Mouse (Mus musculus) thymus, postnatal 0 days (tissue): ENCODE data around the gene Gm47995. TPM values are rescaled to one million over a fixed set of nuclear protein-coding genes. Genes with fewer than 3 reads are reported as not detected.

Experiments
- DNase-seq: peaks from one replicate; pipeline ENCODE4 v3.0.0-alpha.2; 2015; ENCODE audit warnings: low spot score
- polyA plus RNA-seq: library from polyadenylated mRNA; unstranded; fragments of >200 nt; fragmentation: Nextera tagmentation; extraction: Ambion mirVana; gene quantifications from 2 replicates; pipeline ENCODE4 v1.2.1, GENCODE M21; 2015

Gm47995 gene
- polyA plus RNA-seq, 1 experiment from 2014 or later: not detected

DNA sequence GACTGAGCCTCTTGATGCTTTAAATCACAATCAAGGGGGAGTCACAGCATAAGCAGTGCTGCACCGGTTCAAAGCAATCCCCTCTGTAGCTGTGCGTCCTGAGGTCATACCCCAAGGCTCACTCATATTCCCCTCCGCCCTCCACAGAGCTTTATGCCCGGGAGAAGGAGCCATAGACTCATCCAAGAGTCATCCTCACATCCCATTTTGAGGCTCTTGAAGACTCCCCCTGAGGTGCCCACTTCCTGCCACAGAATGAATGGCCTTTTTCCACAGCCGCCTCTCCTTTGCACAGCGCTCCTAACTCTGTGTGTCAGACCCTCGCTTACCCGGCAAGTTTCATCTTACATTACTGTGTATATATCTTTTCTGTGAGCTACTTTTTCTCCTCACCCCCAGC, 29.3 kb downstream of the Gm47995 start:
- DNase-seq: no peak

DNA sequence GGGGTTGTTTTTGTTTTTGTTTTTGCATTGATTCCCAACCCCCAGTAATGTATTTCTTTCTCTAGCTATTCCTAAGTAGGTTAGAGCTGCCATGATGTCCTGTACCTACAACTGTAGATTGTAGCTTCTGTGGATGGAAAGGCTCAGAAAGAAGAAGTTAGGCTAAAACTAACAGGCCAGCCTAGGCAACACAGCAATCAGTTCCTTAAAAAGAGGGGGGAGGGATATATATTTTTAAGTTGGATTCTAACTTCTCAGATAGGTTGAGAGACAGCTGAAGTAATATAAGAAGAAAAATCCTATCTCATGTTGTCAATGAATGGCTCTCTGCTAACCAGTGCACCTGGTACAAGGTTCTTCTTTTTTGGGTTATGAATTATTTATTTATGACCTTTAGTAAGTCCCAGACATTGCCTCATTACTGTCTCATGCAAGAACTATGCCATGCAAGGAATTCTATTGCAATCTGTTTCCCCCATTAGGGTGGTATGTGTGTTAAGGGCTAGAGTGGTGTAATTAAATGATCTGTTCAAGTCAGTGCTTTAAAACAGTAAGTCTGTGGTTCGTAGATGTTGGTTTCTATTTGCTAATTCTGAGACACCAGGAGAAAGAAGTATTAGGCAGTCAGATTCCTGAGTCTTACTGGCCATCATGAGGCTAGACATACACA, 30.2 kb downstream of the Gm47995 start:
- DNase-seq: no peak

DNA sequence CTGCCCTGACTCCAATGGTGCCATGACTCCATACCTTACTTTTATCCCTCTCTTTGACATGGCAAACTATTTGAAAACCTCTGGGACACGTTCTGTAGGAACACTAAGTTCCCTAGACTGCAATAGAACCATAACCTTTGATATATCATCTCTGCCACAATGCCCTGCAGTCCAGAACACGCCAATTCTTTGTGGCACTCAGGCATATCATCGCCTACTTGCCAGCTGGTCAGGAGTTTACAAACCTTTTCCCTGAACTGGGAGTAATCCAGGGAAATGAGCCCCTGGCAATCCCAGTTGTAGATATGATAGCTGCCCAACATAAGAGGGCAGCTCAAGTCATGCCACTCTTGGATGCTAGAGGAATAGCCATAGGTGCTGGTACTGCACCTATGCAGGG, 34.1 kb downstream of the Gm47995 start:
- no peak for DNase-seq

DNA sequence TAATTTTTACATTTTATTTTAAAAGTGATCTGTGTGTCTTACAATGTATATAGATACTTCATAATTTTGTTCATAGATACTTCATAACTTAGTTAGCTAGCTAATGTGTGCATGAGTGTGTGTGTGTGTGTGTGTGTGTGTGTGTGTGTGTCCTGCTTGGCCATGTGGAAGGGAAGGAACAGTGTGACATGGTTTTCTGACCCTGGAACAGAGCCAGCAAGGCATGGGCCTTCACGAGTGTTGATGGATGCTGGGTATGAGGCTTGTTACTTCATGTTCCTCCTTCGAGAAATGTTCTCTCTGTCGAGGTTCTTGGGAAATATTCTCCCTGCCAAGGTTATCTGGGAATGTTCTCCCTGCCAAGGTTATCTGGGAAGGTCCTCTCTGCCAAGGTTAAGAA, 35.5 kb downstream of the Gm47995 start:
- no peak for DNase-seq

DNA sequence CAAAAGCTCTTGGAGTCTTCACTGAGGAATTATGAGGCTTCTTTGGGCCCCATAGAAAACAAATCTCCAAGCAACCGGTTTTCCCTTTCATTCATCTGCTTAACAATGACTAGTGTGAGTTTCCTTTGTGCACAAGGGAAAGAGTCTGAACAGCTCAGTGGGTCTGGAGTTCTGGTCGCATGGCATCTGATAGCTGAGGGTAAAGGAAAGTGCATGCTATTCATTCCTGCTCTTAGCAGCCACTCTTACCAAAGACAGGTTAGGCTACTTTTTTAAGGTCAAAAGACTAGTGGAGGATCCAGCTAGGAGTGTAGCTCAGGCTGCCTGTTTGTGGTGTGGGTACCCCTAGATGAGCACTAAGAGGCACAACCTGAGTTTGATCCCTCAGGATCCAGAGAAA, 37.3 kb downstream of the Gm47995 start:
- no peak for DNase-seq

DNA sequence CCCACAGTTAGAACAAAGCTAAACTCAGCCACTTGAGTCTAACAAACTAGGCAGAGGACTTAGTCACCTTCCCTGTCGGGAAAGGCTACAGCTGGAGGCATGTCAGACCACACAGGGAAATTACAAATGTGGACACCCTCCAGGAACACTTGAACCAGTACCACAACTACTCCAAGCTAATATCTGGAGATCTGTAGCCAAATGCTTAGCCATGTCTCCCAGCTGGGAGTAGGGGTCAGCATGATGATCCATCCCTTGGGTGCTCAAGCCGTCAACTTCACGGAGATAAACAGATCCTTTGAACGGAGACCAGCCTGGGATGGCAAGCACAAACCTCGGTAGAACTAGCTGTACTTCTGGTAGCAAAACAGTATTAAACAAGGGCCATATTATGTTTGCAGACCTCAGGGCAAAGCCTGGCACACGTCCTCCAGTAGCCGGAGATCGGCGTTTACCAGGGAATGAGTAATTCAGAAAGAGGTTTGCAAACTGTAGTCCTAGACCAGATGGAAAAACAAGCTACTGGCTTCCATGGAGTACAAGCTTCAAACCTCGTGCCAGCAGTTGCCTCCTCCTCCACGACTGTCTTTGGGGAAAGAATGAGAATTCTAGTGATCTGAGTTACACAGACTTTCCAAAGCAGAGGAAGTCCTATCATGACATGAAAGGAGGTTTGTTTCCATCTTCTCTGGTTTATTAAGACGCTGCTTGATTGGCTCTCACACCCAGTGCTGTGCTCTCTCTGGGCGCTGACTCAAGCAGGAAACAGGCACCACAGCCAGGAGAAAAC, 38.1 kb downstream of the Gm47995 start:
- no peak for DNase-seq

DNA sequence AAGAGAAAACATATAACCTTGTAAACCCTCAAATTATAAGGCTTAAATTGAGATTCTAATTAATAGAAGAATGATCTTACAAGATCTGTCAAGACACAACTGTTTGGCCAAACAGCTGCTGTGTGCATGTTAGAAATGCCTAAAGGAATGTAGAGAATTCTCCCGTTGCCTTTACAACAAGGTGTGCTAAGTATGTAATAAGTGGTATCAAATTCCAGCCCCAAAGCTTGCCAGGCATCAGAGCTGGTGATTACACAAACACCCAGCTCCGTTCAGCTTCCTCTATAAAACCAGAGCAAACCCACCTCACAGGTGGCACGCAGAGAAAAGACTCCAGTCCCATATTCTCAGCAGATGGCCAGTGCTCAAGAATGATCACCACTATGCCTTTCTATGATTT, 39.5 kb downstream of the Gm47995 start:
- DNase-seq: no peak

DNA sequence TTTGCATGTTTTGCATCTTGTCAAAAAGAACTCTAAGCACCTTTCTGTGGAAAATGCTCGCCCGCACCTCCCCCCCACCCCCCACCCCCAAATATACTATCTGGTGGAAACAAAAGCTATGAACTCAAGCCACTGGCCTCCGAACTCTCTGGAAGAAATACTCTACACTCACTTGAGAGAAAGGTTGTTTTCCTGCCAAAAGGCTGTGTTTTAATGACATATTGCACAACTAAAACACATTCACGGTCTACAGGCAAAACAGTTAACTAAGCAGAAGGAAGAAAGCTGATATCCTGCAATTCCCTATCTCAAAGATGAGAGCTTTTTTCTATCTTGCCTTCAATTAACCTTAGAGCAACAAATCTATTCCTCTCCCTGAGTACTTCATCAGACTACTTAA, 45.1 kb downstream of the Gm47995 start:
- no peak for DNase-seq

DNA sequence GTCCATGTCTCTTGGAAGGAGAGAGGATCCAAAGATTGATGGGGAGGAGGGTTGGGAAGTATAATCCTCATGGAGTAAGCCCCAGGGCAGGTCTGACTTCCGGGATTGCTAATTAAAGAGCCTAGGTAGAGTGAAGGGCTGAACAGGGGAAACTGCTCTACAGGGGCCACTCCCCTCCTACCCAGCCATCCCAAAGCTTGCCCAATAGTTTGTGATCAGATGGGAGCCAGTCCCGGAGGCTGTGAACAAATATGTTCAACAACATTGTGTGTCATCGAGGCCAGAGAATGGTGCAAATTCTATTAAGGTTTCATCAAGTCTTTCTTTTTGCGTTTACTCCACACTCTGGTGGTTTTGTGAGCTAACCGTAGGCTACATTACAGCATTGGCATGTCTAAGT, 45.8 kb downstream of the Gm47995 start:
- DNase-seq: no peak

DNA sequence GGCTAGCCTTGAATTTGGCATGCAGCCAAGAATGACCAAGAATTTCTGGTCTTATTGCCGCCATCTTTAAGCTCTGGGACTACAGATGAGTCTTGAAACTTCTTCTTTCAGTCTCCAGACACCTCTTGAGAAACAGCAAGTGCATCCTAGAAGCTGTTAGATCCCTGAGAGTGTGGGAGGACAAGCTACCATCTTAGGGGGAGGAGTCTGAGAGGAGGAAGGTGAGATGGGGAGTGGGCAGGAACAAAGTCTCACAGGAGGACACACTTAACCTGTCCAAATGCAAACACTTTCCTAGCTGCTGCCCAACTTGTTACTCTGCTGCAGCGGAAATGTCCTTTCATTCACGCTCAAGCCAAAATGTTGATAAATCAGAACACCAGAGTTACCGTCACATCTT, 46.5 kb downstream of the Gm47995 start:
- no peak for DNase-seq

DNA sequence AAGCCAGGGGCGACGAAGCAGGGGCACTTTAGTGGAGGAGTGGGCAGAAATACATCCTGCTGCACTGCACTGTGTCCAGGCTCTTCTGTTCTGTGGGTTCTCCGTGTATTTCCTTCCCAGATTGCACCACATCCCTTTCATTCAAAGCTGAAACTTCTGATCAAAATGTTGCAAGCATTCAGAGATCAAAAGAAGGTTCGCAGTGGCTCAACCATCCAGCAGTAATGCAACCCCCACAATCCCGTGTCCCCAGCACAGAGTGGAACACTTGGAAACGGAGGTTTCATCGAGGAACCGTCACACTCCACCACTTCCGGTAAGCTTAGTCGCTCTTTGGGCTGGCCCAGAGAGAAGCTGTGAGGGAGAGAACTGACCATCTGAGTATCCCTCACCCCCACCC, 46.9 kb downstream of the Gm47995 start:
- DNase-seq: no peak

DNA sequence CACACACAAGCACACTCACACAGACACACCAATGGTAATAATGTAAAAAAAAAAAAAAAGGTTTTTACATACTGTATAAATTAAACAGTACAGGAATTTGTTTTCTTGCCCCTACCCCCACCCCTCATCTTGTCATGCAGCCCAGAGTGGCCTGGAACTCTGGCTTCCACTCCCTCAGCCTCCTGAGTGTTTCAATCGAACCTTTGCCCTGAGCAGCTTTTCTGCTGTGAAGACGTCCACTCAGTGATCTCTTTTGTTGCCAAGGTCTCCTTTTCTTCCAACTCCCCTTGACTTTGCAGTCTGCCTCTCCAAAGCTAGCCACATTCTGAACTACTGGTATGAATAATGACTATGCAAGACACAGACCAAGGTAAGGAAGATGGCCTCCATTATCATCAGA, 47.6 kb downstream of the Gm47995 start:
- no peak for DNase-seq

Other genes starting within 250 kb of the Gm47995 start
- 0.13 and 0.29 TPM in 2 replicates for gene Hmcn1, start 205.0 kb upstream of the Gm47995 start, polyA plus RNA-seq
- gene Gm47985, start 15.9 kb upstream of the Gm47995 start, polyA plus RNA-seq: not detected in 2 replicates
- gene Gm8947, start 6.1 kb upstream of the Gm47995 start, polyA plus RNA-seq: not detected in 2 replicates
- not detected in 2 replicates for gene 3110040M04Rik, start 5.7 kb downstream of the Gm47995 start, polyA plus RNA-seq
- gene Gm47996, start 11.7 kb downstream of the Gm47995 start, polyA plus RNA-seq: not detected in 2 replicates
- 171 and 193 TPM in 2 replicates for gene Ivns1abp, start 146.0 kb downstream of the Gm47995 start, polyA plus RNA-seq
- 38.7 and 42.7 TPM in 2 replicates for gene Swt1, start 230.0 kb downstream of the Gm47995 start, polyA plus RNA-seq
- gene Trmt1l, start 230.1 kb downstream of the Gm47995 start, polyA plus RNA-seq: 27.2 and 29.9 TPM in 2 replicates